7 mouse cellular contexts compared by ENCODE assay signal in the genomic region with DNA sequence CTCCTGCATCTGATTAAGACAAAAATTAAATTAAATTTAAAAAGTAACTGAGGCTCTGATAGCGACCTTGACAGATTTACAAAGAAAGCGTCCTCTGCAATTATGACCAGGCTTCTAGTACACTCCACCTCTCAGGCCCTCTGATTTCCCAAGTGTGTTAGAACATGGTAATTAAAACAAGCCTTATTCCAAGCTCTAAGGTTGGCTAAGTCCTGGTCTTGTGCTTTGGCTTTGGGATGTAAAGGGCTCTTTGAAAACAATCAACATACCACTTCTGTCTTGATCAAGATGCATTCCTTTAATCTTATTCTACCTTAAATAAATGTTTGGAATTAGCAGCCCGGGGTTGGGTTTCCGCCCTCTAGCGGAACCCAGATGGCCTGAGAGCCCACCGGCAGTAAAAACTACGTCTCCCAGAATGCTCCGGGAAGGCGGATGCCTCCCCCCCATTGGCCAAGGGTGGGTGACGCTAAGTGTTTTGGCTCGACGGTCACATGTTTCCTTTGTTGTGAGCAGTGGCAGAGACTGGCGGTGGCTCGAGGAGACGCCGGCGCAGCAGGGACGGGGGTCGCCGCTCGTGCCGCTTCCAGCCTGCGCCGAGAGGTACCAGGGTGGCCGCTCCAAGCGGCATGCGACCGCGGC. TPM values are rescaled to one million over a fixed set of nuclear protein-coding genes. Genes with fewer than 3 reads are reported as not detected.
A peak's percentile ranks its signal among the peaks of the same experiment; 100 is the strongest.
DNase-seq lines count a peak whose midpoint lies in the region; ATAC-seq and TF ChIP-seq lines count a peak whose summit lies in the region.

Gene Klhl24 (plus strand): TSS at position 474 of the 642 bp plus-strand sequence.

- peak; percentile 77 for TF ChIP-seq POLR2A in small intestine, adult 2 months (IDR thresholded peaks at IDR 0.05; ENCODE audit: low read depth, low read length)

- H3K9ac ChIP-seq in intestine, postnatal 0 days (ENCODE audit: low read depth, low read length) = peak within 1 kb of the TSS; percentile 98
- H3K9ac ChIP-seq in midbrain, embryonic 12.5 days (replicated peaks) = peak within 1 kb of the TSS; percentile 90

- peak within 1 kb of the TSS; percentile 97 for H3K4me3 ChIP-seq in embryonic facial prominence, embryonic 10.5 days
- peak within 1 kb of the TSS; percentile 99 for H3K4me3 ChIP-seq in intestine, postnatal 0 days (ENCODE audit: low read depth, low read length)
- peak within 1 kb of the TSS; percentile 74 for H3K4me3 ChIP-seq in midbrain, embryonic 12.5 days
- H3K4me3 ChIP-seq in small intestine, adult 2 months (ENCODE audit: low read depth, low read length) = peak within 1 kb of the TSS; percentile 75

- peak; percentile 81 for TF ChIP-seq CTCF in intestine, postnatal 0 days (IDR thresholded peaks at IDR 0.05; ENCODE audit: low read depth)
- peak; percentile 79; the same call in 1 of the 2 replicates for TF ChIP-seq CTCF in small intestine, adult 2 months (IDR thresholded peaks at IDR 0.05; ENCODE audit: extremely low read depth, insufficient read length, insufficient replicate concordance, low read depth, low read length)

- 2% methylated on average over 29 of the region's 29 CpGs for WGBS in embryonic facial prominence, embryonic 10.5 days
- WGBS in intestine, postnatal 0 days = under 1% methylated on average over 29 of the region's 29 CpGs
- 2% methylated on average over 29 of the region's 29 CpGs for WGBS in midbrain, embryonic 12.5 days
- 2% methylated on average over 29 of the region's 29 CpGs for WGBS in small intestine, adult 2 months

- H3K9me3 ChIP-seq in embryonic facial prominence, embryonic 10.5 days = no peaks in the 10 kb centered on the region
- H3K9me3 ChIP-seq in intestine, postnatal 0 days (ENCODE audit: control insufficient read depth) = no peaks in the 10 kb centered on the region
- H3K9me3 ChIP-seq in midbrain, embryonic 12.5 days = no peaks in the 10 kb centered on the region

- H3K36me3 ChIP-seq in embryonic facial prominence, embryonic 10.5 days (replicated peaks) = peaks cover 10% of the 10 kb centered on the region
- H3K36me3 ChIP-seq in intestine, postnatal 0 days (ENCODE audit: control insufficient read depth, insufficient read depth) = no peaks in the 10 kb centered on the region
- no peaks in the 10 kb centered on the region for H3K36me3 ChIP-seq in midbrain, embryonic 12.5 days
- no peaks in the 10 kb centered on the region for H3K36me3 ChIP-seq in small intestine, adult 2 months (ENCODE audit: control insufficient read depth, insufficient read depth, low read length)

- no peaks in the 10 kb centered on the region for H3K27me3 ChIP-seq in embryonic facial prominence, embryonic 10.5 days (replicated peaks; ENCODE audit: low read depth, poor library complexity, severe bottlenecking)
- H3K27me3 ChIP-seq in intestine, postnatal 0 days (replicated peaks; ENCODE audit: control insufficient read depth, insufficient read depth, low read length) = no peaks in the 10 kb centered on the region
- no peaks in the 10 kb centered on the region for H3K27me3 ChIP-seq in midbrain, embryonic 12.5 days
- H3K27me3 ChIP-seq in small intestine, adult 2 months (ENCODE audit: control insufficient read depth, insufficient read depth, low read length) = no peaks in the 10 kb centered on the region

- intact Hi-C loops in left cerebral cortex, postnatal 4 days (cut with DNase I) = loop anchor here (10.0 kb wide), 1 partner anchor 372 kb away; no protein-coding TSS in a partner anchor

- peak within 1 kb of the TSS; percentile 73 for H3K4me2 ChIP-seq in intestine, postnatal 0 days (replicated peaks; ENCODE audit: low read depth)
- peak within 1 kb of the TSS; percentile 64 for H3K4me2 ChIP-seq in midbrain, embryonic 12.5 days (replicated peaks)

- peak within 1 kb of the TSS; percentile 99 for H3K27ac ChIP-seq in embryonic facial prominence, embryonic 10.5 days (replicated peaks)
- H3K27ac ChIP-seq in intestine, postnatal 0 days (ENCODE audit: low read depth, low read length) = peak within 1 kb of the TSS; percentile 99
- peak within 1 kb of the TSS; percentile 98 for H3K27ac ChIP-seq in midbrain, embryonic 12.5 days (replicated peaks)
- peak within 1 kb of the TSS; percentile 95 for H3K27ac ChIP-seq in small intestine, adult 2 months (ENCODE audit: insufficient read depth, low read depth, low read length)

- ATAC-seq in intestine, postnatal 0 days = peak; percentile 96
- peak; percentile 94 for ATAC-seq in midbrain, embryonic 12.5 days (ENCODE audit: low FRiP score, low read depth)

- peak; percentile 93 for DNase-seq in adrenal gland, postnatal 10 days
- DNase-seq in embryonic facial prominence, embryonic 10.5 days (ENCODE audit: low spot score) = peak; percentile 94
- peak; percentile 65 for DNase-seq in gonadal fat pad, adult 2 months (ENCODE audit: low read depth)
- peak; percentile 96 for DNase-seq in left cerebral cortex, postnatal 4 days

- H3K4me1 ChIP-seq in embryonic facial prominence, embryonic 10.5 days = 0 out of 2 replicates have a peak, but pooled peaks cover 3% of the 10 kb centered on the region
- no peaks in the 10 kb centered on the region for H3K4me1 ChIP-seq in intestine, postnatal 0 days (replicated peaks; ENCODE audit: control insufficient read depth, insufficient read depth, low read length)
- peaks cover 6% of the 10 kb centered on the region; the same call in 1 of the 2 replicates for H3K4me1 ChIP-seq in midbrain, embryonic 12.5 days
- no peaks in the 10 kb centered on the region for H3K4me1 ChIP-seq in small intestine, adult 2 months (ENCODE audit: control insufficient read depth, insufficient read depth, insufficient read length, low read length)

RNA-seq across cellular contexts. Expression of gene Klhl24, which starts in this region (rescaled TPM):
- 10 to 100 TPM; 79.1 to 94.7 TPM for total RNA-seq in adrenal gland, postnatal 10 days (2021)
- polyA plus RNA-seq in embryonic facial prominence, embryonic 10.5 days (2016; fragmentation: Nextera tagmentation; extraction: Ambion mirVana) = 25.9 and 27.7 TPM in 2 replicates
- polyA plus RNA-seq in gonadal fat pad, adult 2 months (2012; rRNA removed) = 19.8 and 25.4 TPM in 2 replicates
- 14.1 and 15.3 TPM in 2 replicates for polyA plus RNA-seq in intestine, postnatal 0 days (2015; fragmentation: Nextera tagmentation; extraction: Ambion mirVana)
- total RNA-seq in left cerebral cortex, postnatal 4 days (2021) = 10 to 100 TPM; 73.1 to 73.4 TPM
- polyA plus RNA-seq in midbrain, embryonic 12.5 days (2016; fragmentation: Nextera tagmentation; extraction: Ambion mirVana) = 69.1 and 71.9 TPM in 2 replicates
- polyA plus RNA-seq in small intestine, adult 2 months (2012; rRNA removed) = 0.88 and 2.0 TPM in 2 replicates

Comparison
In these comparisons a context has a peak if more than half of its experiments do, and no peak if none do; other contexts are left out.
1. Peak in every context shown above with its lines: DNase-seq, ATAC-seq, H3K4me3 ChIP-seq and H3K27ac ChIP-seq.